Comparison of ENCODE assay signal across 27 mouse cellular contexts in genomic region chr10:34312536-34312935, GRCm38 (mm10). TPM values are rescaled to one million over a fixed set of nuclear protein-coding genes. Genes with fewer than 3 reads are reported as not detected.
DNase-seq lines count a peak whose midpoint lies in the region; ATAC-seq and TF ChIP-seq lines count a peak whose summit lies in the region.
"Had no signal": no experiment of that assay in that cellular context is flagged by ENCODE, and none has a peak within 500 bp of the region (broad histone marks: within the 10 kb centered on the region; RNA-seq: fewer than 3 reads in every experiment).

No protein-coding gene starts in this region.

- ATAC-seq in embryonic facial prominence, embryonic 11.5 days (replicated peaks; ENCODE audit: insufficient number of reproducible peaks, low FRiP score, low TSS enrichment, low read depth): no peak
- ATAC-seq in intestine, postnatal 0 days: no peak
- no peak for ATAC-seq in intestine, embryonic 15.5 days
- no peak for ATAC-seq in midbrain, postnatal 0 days (ENCODE audit: low FRiP score)
- ATAC-seq in midbrain, embryonic 15.5 days (replicated peaks): no peak
- ATAC-seq in CD4-positive, CD25-positive, alpha-beta regulatory T cell, adult 4 months: no peak
- ATAC-seq: activated CD4-positive, CD25-positive, alpha-beta regulatory T cell, adult 4 months; forebrain, embryonic 14.5 days had no signal

- no peak overlapping the region for H3K4me2 ChIP-seq in embryonic facial prominence, embryonic 11.5 days (ENCODE audit: low read depth, low read length)
- no peak overlapping the region for H3K4me2 ChIP-seq in intestine, postnatal 0 days (replicated peaks; ENCODE audit: low read depth)
- H3K4me2 ChIP-seq in intestine, embryonic 15.5 days (replicated peaks): no peak overlapping the region
- no peak overlapping the region for H3K4me2 ChIP-seq in midbrain, postnatal 0 days (ENCODE audit: low read depth, low read length, poor library complexity, severe bottlenecking)
- no peak overlapping the region for H3K4me2 ChIP-seq in midbrain, embryonic 15.5 days
- H3K4me2 ChIP-seq: embryonic facial prominence, embryonic 12.5 days; heart, embryonic 11.5 days; hindbrain, embryonic 14.5 days; kidney, embryonic 15.5 days; limb, embryonic 12.5 days; liver, embryonic 15.5 days; lung, embryonic 15.5 days; midbrain, embryonic 11.5 days had no signal

- WGBS in embryonic facial prominence, embryonic 11.5 days: 52% methylated on average over 3 of the region's 3 CpGs
- 59% methylated on average over 3 of the region's 3 CpGs for WGBS in embryonic facial prominence, embryonic 10.5 days
- 75% methylated on average over 3 of the region's 3 CpGs for WGBS in intestine, postnatal 0 days
- WGBS in intestine, embryonic 15.5 days: 77% methylated on average over 3 of the region's 3 CpGs
- 69% methylated on average over 3 of the region's 3 CpGs for WGBS in midbrain, postnatal 0 days
- 68% methylated on average over 3 of the region's 3 CpGs for WGBS in midbrain, embryonic 15.5 days

- H3K4me1 ChIP-seq in embryonic facial prominence, embryonic 11.5 days (ENCODE audit: control insufficient read depth, insufficient read depth, low read length): peaks cover 4% of the 10 kb centered on the region; the same call in 1 of the 2 replicates
- H3K4me1 ChIP-seq in embryonic facial prominence, embryonic 10.5 days: peaks cover 24% of the 10 kb centered on the region
- H3K4me1 ChIP-seq in intestine, postnatal 0 days (replicated peaks; ENCODE audit: control insufficient read depth, insufficient read depth, low read length): no peaks in the 10 kb centered on the region
- no peaks in the 10 kb centered on the region for H3K4me1 ChIP-seq in intestine, embryonic 15.5 days (replicated peaks)
- H3K4me1 ChIP-seq in midbrain, postnatal 0 days (ENCODE audit: insufficient read depth, low read length): peaks cover 10% of the 10 kb centered on the region; the same call in 1 of the 2 replicates
- peaks cover 24% of the 10 kb centered on the region for H3K4me1 ChIP-seq in midbrain, embryonic 15.5 days
- H3K4me1 ChIP-seq: lung, embryonic 15.5 days had no signal

- TF ChIP-seq CTCF in intestine, postnatal 0 days (IDR thresholded peaks at IDR 0.05; ENCODE audit: low read depth): 0 out of 2 replicates have a peak, but pooled peaks have one; percentile 3
- TF ChIP-seq CTCF in midbrain, postnatal 0 days (IDR thresholded peaks at IDR 0.05): 0 out of 2 replicates have a peak, but pooled peaks have one; percentile 10

- no peaks in the 10 kb centered on the region for H3K27me3 ChIP-seq in embryonic facial prominence, embryonic 11.5 days (ENCODE audit: control insufficient read depth, insufficient read depth, low read length)
- H3K27me3 ChIP-seq in embryonic facial prominence, embryonic 10.5 days (replicated peaks; ENCODE audit: low read depth, poor library complexity, severe bottlenecking): no peaks in the 10 kb centered on the region
- no peaks in the 10 kb centered on the region for H3K27me3 ChIP-seq in intestine, postnatal 0 days (replicated peaks; ENCODE audit: control insufficient read depth, insufficient read depth, low read length)
- H3K27me3 ChIP-seq in intestine, embryonic 15.5 days (replicated peaks): no peaks in the 10 kb centered on the region
- H3K27me3 ChIP-seq in midbrain, postnatal 0 days (ENCODE audit: insufficient read depth, low read length): no peaks in the 10 kb centered on the region
- no peaks in the 10 kb centered on the region for H3K27me3 ChIP-seq in midbrain, embryonic 15.5 days (replicated peaks)
- H3K27me3 ChIP-seq: embryonic facial prominence, embryonic 12.5 days; kidney, embryonic 15.5 days; limb, embryonic 12.5 days; liver, embryonic 15.5 days; lung, embryonic 15.5 days had no signal

- H3K27ac ChIP-seq in embryonic facial prominence, embryonic 11.5 days (replicated peaks; ENCODE audit: low read depth, low read length): no peak overlapping the region
- no peak overlapping the region for H3K27ac ChIP-seq in embryonic facial prominence, embryonic 10.5 days (replicated peaks)
- H3K27ac ChIP-seq in intestine, postnatal 0 days (ENCODE audit: low read depth, low read length): no peak overlapping the region
- no peak overlapping the region for H3K27ac ChIP-seq in intestine, embryonic 15.5 days
- H3K27ac ChIP-seq in midbrain, postnatal 0 days (ENCODE audit: low read depth, low read length): no peak overlapping the region
- no peak overlapping the region for H3K27ac ChIP-seq in midbrain, embryonic 15.5 days
- H3K27ac ChIP-seq: embryonic facial prominence, embryonic 12.5 days; hindbrain, embryonic 14.5 days; kidney, embryonic 15.5 days; limb, embryonic 12.5 days; liver, embryonic 15.5 days; lung, embryonic 15.5 days had no signal

- no peaks in the 10 kb centered on the region for H3K9me3 ChIP-seq in embryonic facial prominence, embryonic 11.5 days (replicated peaks; ENCODE audit: control insufficient read depth, low read length)
- no peaks in the 10 kb centered on the region for H3K9me3 ChIP-seq in embryonic facial prominence, embryonic 10.5 days
- no peaks in the 10 kb centered on the region for H3K9me3 ChIP-seq in intestine, postnatal 0 days (ENCODE audit: control insufficient read depth)
- no peaks in the 10 kb centered on the region for H3K9me3 ChIP-seq in intestine, embryonic 15.5 days
- no peaks in the 10 kb centered on the region for H3K9me3 ChIP-seq in midbrain, postnatal 0 days (ENCODE audit: low read length)
- H3K9me3 ChIP-seq in midbrain, embryonic 15.5 days: no peaks in the 10 kb centered on the region
- H3K9me3 ChIP-seq: embryonic facial prominence, embryonic 12.5 days; kidney, embryonic 15.5 days; limb, embryonic 12.5 days; liver, embryonic 15.5 days; lung, embryonic 15.5 days had no signal

- H3K9ac ChIP-seq in embryonic facial prominence, embryonic 11.5 days (replicated peaks; ENCODE audit: low read length): no peak overlapping the region
- no peak overlapping the region for H3K9ac ChIP-seq in intestine, postnatal 0 days (ENCODE audit: low read depth, low read length)
- H3K9ac ChIP-seq in intestine, embryonic 15.5 days: no peak overlapping the region
- H3K9ac ChIP-seq in midbrain, postnatal 0 days (replicated peaks; ENCODE audit: low read length, poor library complexity, severe bottlenecking): no peak overlapping the region
- H3K9ac ChIP-seq in midbrain, embryonic 15.5 days: no peak overlapping the region
- H3K9ac ChIP-seq: embryonic facial prominence, embryonic 12.5 days; hindbrain, embryonic 14.5 days; kidney, embryonic 15.5 days; limb, embryonic 12.5 days; liver, embryonic 15.5 days; lung, embryonic 15.5 days had no signal

- DNase-seq in embryonic facial prominence, embryonic 11.5 days (ENCODE audit: low spot score): peak; percentile 39
- DNase-seq in embryonic facial prominence, embryonic 10.5 days (ENCODE audit: low spot score): no peak
- no peak for DNase-seq in midbrain, postnatal 0 days (ENCODE audit: low spot score)
- peak; percentile 29 for DNase-seq in forelimb bud, embryonic 11.5 days (ENCODE audit: low read depth, low spot score)
- DNase-seq: adrenal gland, adult 2 months; cerebellum, adult 8-10 months; cerebellum, postnatal 36 days; gastrocnemius, postnatal 14 days; kidney, adult 18-20 months; kidney, postnatal 4 days; layer of hippocampus, adult 9-11 months; lung, postnatal 36 days; thymus, postnatal 14 days had no signal

- no peak overlapping the region for H3K4me3 ChIP-seq in embryonic facial prominence, embryonic 11.5 days (ENCODE audit: low read depth, low read length)
- H3K4me3 ChIP-seq in embryonic facial prominence, embryonic 10.5 days: no peak overlapping the region
- no peak overlapping the region for H3K4me3 ChIP-seq in intestine, postnatal 0 days (ENCODE audit: low read depth, low read length)
- H3K4me3 ChIP-seq in intestine, embryonic 15.5 days (replicated peaks): no peak overlapping the region
- no peak overlapping the region for H3K4me3 ChIP-seq in midbrain, postnatal 0 days (ENCODE audit: low read depth, low read length)
- H3K4me3 ChIP-seq in midbrain, embryonic 15.5 days: no peak overlapping the region
- H3K4me3 ChIP-seq: embryonic facial prominence, embryonic 12.5 days; kidney, embryonic 15.5 days; limb, embryonic 12.5 days; liver, embryonic 15.5 days; lung, embryonic 15.5 days had no signal

- H3K36me3 ChIP-seq in embryonic facial prominence, embryonic 11.5 days (replicated peaks; ENCODE audit: control insufficient read depth, insufficient read depth, low read depth, low read length): no peaks in the 10 kb centered on the region
- no peaks in the 10 kb centered on the region for H3K36me3 ChIP-seq in embryonic facial prominence, embryonic 10.5 days (replicated peaks)
- no peaks in the 10 kb centered on the region for H3K36me3 ChIP-seq in intestine, postnatal 0 days (ENCODE audit: control insufficient read depth, insufficient read depth)
- no peaks in the 10 kb centered on the region for H3K36me3 ChIP-seq in intestine, embryonic 15.5 days
- H3K36me3 ChIP-seq in midbrain, postnatal 0 days (ENCODE audit: insufficient read depth, low read length): no peaks in the 10 kb centered on the region; the same call in 1 of the 2 replicates
- H3K36me3 ChIP-seq in midbrain, embryonic 15.5 days (replicated peaks): no peaks in the 10 kb centered on the region
- H3K36me3 ChIP-seq: embryonic facial prominence, embryonic 12.5 days; liver, embryonic 15.5 days had no signal

RNA-seq across cellular contexts. Expression of gene Tspyl4, which starts 15.3 kb away (rescaled TPM):
- polyA plus RNA-seq in embryonic facial prominence, embryonic 11.5 days (2014; fragmentation: Nextera tagmentation; extraction: Ambion mirVana): 15.7 and 16.5 TPM in 2 replicates
- 37.3 and 37.9 TPM in 2 replicates for polyA plus RNA-seq in embryonic facial prominence, embryonic 10.5 days (2016; fragmentation: Nextera tagmentation; extraction: Ambion mirVana)
- 9.3 and 9.4 TPM in 2 replicates for polyA plus RNA-seq in intestine, postnatal 0 days (2015; fragmentation: Nextera tagmentation; extraction: Ambion mirVana)
- polyA plus RNA-seq in intestine, embryonic 15.5 days (2015; fragmentation: Nextera tagmentation; extraction: Ambion mirVana): 14.2 and 18.8 TPM in 2 replicates
- 579 and 597 TPM in 2 replicates for total RNA-seq in midbrain, postnatal 0 days (2014; rRNA removed)
- polyA plus RNA-seq in midbrain, postnatal 0 days (2015; fragmentation: Nextera tagmentation; extraction: Ambion mirVana): 508 and 510 TPM in 2 replicates
- 307 and 342 TPM in 2 replicates for polyA plus RNA-seq in midbrain, embryonic 15.5 days (2015; fragmentation: Nextera tagmentation; extraction: Ambion mirVana)
- polyA plus RNA-seq in CD4-positive, CD25-positive, alpha-beta regulatory T cell, adult 4 months (2017; shearing (Covaris generic)): 10 to 100 TPM in 1 of 2 experiments, 1 to 10 TPM in 1; 8.0 to 16.8 TPM

RNA-seq across cellular contexts. Expression of gene Tspyl1, which starts 30.5 kb away (rescaled TPM):
- 61.3 and 61.9 TPM in 2 replicates for polyA plus RNA-seq in embryonic facial prominence, embryonic 11.5 days (2014; fragmentation: Nextera tagmentation; extraction: Ambion mirVana)
- 67.9 and 70.5 TPM in 2 replicates for polyA plus RNA-seq in embryonic facial prominence, embryonic 10.5 days (2016; fragmentation: Nextera tagmentation; extraction: Ambion mirVana)
- 45.7 and 48.3 TPM in 2 replicates for polyA plus RNA-seq in intestine, postnatal 0 days (2015; fragmentation: Nextera tagmentation; extraction: Ambion mirVana)
- 62.2 and 67.2 TPM in 2 replicates for polyA plus RNA-seq in intestine, embryonic 15.5 days (2015; fragmentation: Nextera tagmentation; extraction: Ambion mirVana)
- 93.3 and 94.2 TPM in 2 replicates for total RNA-seq in midbrain, postnatal 0 days (2014; rRNA removed)
- polyA plus RNA-seq in midbrain, postnatal 0 days (2015; fragmentation: Nextera tagmentation; extraction: Ambion mirVana): 129 and 139 TPM in 2 replicates
- 127 and 138 TPM in 2 replicates for polyA plus RNA-seq in midbrain, embryonic 15.5 days (2015; fragmentation: Nextera tagmentation; extraction: Ambion mirVana)
- polyA plus RNA-seq in CD4-positive, CD25-positive, alpha-beta regulatory T cell, adult 4 months (2017; shearing (Covaris generic)): 10 to 100 TPM; 30.1 to 35.5 TPM

Comparison
In these comparisons a context has a peak if more than half of its experiments do, and no peak if none do; other contexts are left out.
1. DNase-seq: peak in embryonic facial prominence, embryonic 11.5 days (single experiment) and forelimb bud, embryonic 11.5 days (single experiment); none in embryonic facial prominence, embryonic 10.5 days (single experiment) and midbrain, postnatal 0 days (single experiment).